Mouse (Mus musculus) liver (tissue): ENCODE measurements around the gene 4930544D05Rik.
A peak's percentile ranks its signal among the peaks of the same experiment; 100 is the strongest.

Experiments
- DNase-seq: peaks from one replicate; pipeline ENCODE4 v3.0.0-alpha.2; 2020; ENCODE audit warnings: mixed read lengths

The 4930544D05Rik gene

GRCm38 (mm10) chr11:70605024-70605566 is 10.6 kb upstream of the 4930544D05Rik start:
- DNase-seq, result peak; percentile 76

GRCm38 (mm10) chr11:70606717-70607116 is 8.9 kb upstream of the 4930544D05Rik start:
- no peak for DNase-seq

GRCm38 (mm10) chr11:70607611-70608010 is 8.0 kb upstream of the 4930544D05Rik start:
- no peak for DNase-seq

GRCm38 (mm10) chr11:70608381-70609066 is 7.1 kb upstream of the 4930544D05Rik start:
- DNase-seq, result peak; percentile 31

- DNase-seq, result no peak
These were observed 4.9 kb upstream of the 4930544D05Rik start for GRCm38 (mm10) chr11:70610752-70611151.

GRCm38 (mm10) chr11:70612505-70612904 is 3.1 kb upstream of the 4930544D05Rik start:
- no peak for DNase-seq

- peak; percentile 80 for DNase-seq
These were observed 574 bp upstream of the 4930544D05Rik start for GRCm38 (mm10) chr11:70615074-70615473.

GRCm38 (mm10) chr11:70619101-70619500 is 3.5 kb downstream of the 4930544D05Rik start, which contains the start of gene Chrne:
Gene Chrne (minus strand): TSS chr11:70619216.
- DNase-seq, result no peak

GRCm38 (mm10) chr11:70621972-70622814 is 6.5 kb downstream of the 4930544D05Rik start:
- DNase-seq, result peak; percentile 50

- no peak for DNase-seq
These were observed 7.5 kb downstream of the 4930544D05Rik start for GRCm38 (mm10) chr11:70623053-70623742.

- DNase-seq, result peak; percentile 77
These were observed 9.8 kb downstream of the 4930544D05Rik start for GRCm38 (mm10) chr11:70625473-70625872.

GRCm38 (mm10) chr11:70626877-70627276 is 11.2 kb downstream of the 4930544D05Rik start:
- DNase-seq, result no peak

GRCm38 (mm10) chr11:70628431-70628830 is 12.8 kb downstream of the 4930544D05Rik start:
- DNase-seq, result no peak

GRCm38 (mm10) chr11:70629557-70629956 is 13.9 kb downstream of the 4930544D05Rik start:
- DNase-seq, result peak; percentile 47

GRCm38 (mm10) chr11:70630129-70630528 is 14.5 kb downstream of the 4930544D05Rik start:
- DNase-seq, result no peak

GRCm38 (mm10) chr11:70635601-70636000 is 20.0 kb downstream of the 4930544D05Rik start:
- no peak for DNase-seq

GRCm38 (mm10) chr11:70637764-70638163 is 22.1 kb downstream of the 4930544D05Rik start:
- no peak for DNase-seq

GRCm38 (mm10) chr11:70638293-70638692 is 22.6 kb downstream of the 4930544D05Rik start:
- no peak for DNase-seq

GRCm38 (mm10) chr11:70638714-70639278 is 23.1 kb downstream of the 4930544D05Rik start, which contains the start of gene Gp1ba:
Gene Gp1ba (plus strand): TSS chr11:70639122.
- DNase-seq, result peak; percentile 75

- no peak for DNase-seq
These were observed 24.3 kb downstream of the 4930544D05Rik start for GRCm38 (mm10) chr11:70639976-70640375.

GRCm38 (mm10) chr11:70641241-70641640 is 25.6 kb downstream of the 4930544D05Rik start:
- no peak for DNase-seq

- no peak for DNase-seq
These were observed 27.4 kb downstream of the 4930544D05Rik start for GRCm38 (mm10) chr11:70643051-70643450.
